Mouse (Mus musculus): ENCODE data around the gene U2surp.
"Not testable (repeated sequence)": the region's sequence is repeated elsewhere in the genome, so short reads cannot be mapped to it uniquely, and the experiment has no call there.

U2surp gene

GRCm38 (mm10) chr9:95539176-95539800, 27.5 kb upstream of the U2surp start:
- DNase-seq (ENCODE audit: low spot score in 2 of 2), result no peak

GRCm38 (mm10) chr9:95533817-95534216, 22.0 kb upstream of the U2surp start:
- DNase-seq (ENCODE audit: low spot score in 2 of 2), result no peak

- no peak for DNase-seq (ENCODE audit: low spot score in 2 of 2)
Observed at GRCm38 (mm10) chr9:95531144-95531543, 19.3 kb upstream of the U2surp start.

- DNase-seq (ENCODE audit: low spot score in 2 of 2), result no peak
Observed at GRCm38 (mm10) chr9:95527676-95528075, 15.9 kb upstream of the U2surp start.

GRCm38 (mm10) chr9:95525961-95526360, 14.2 kb upstream of the U2surp start:
- DNase-seq (ENCODE audit: low spot score in 2 of 2), result no peak

- DNase-seq (ENCODE audit: low spot score in 2 of 2), result no peak
Observed at GRCm38 (mm10) chr9:95525376-95525775, 13.6 kb upstream of the U2surp start.

- DNase-seq (ENCODE audit: low spot score in 2 of 2), result no peak
Observed at GRCm38 (mm10) chr9:95522561-95522960, 10.8 kb upstream of the U2surp start.

GRCm38 (mm10) chr9:95521566-95521965, 9.8 kb upstream of the U2surp start:
- DNase-seq (ENCODE audit: low spot score in 2 of 2), result no peak

- no peak for DNase-seq (ENCODE audit: low spot score in 2 of 2)
Observed at GRCm38 (mm10) chr9:95521031-95521430, 9.2 kb upstream of the U2surp start.

- no peak for DNase-seq (ENCODE audit: low spot score in 2 of 2)
Observed at GRCm38 (mm10) chr9:95520563-95520962, 8.8 kb upstream of the U2surp start.

GRCm38 (mm10) chr9:95514361-95514760, 2.6 kb upstream of the U2surp start:
- not testable (repeated sequence) for DNase-seq (ENCODE audit: low spot score in 2 of 2)

- no peak for DNase-seq (ENCODE audit: low spot score in 2 of 2)
Observed at GRCm38 (mm10) chr9:95513776-95514175, 2.0 kb upstream of the U2surp start.

GRCm38 (mm10) chr9:95512331-95513030, 685 bp upstream of the U2surp start:
- DNase-seq (ENCODE audit: low spot score in 2 of 2), result no peak

GRCm38 (mm10) chr9:95510693-95511404, 947 bp downstream of the U2surp start:
- DNase-seq (ENCODE audit: low spot score in 2 of 2), result no peak

GRCm38 (mm10) chr9:95505666-95506065, 6.1 kb downstream of the U2surp start:
- DNase-seq (ENCODE audit: low spot score in 2 of 2), result no peak

- DNase-seq (ENCODE audit: low spot score in 2 of 2), result no peak
Observed at GRCm38 (mm10) chr9:95499848-95500247, 11.9 kb downstream of the U2surp start.

GRCm38 (mm10) chr9:95495038-95495437, 16.8 kb downstream of the U2surp start:
- DNase-seq (ENCODE audit: low spot score in 2 of 2), result no peak

GRCm38 (mm10) chr9:95493393-95493792, 18.4 kb downstream of the U2surp start:
- no peak for DNase-seq (ENCODE audit: low spot score in 2 of 2)

GRCm38 (mm10) chr9:95490003-95490402, 21.8 kb downstream of the U2surp start:
- DNase-seq (ENCODE audit: low spot score in 2 of 2), result no peak

- DNase-seq (ENCODE audit: low spot score in 2 of 2), result no peak
Observed at GRCm38 (mm10) chr9:95488861-95489260, 22.9 kb downstream of the U2surp start.

- no peak for DNase-seq (ENCODE audit: low spot score in 2 of 2)
Observed at GRCm38 (mm10) chr9:95479981-95480380, 31.8 kb downstream of the U2surp start.

GRCm38 (mm10) chr9:95478443-95478842, 33.4 kb downstream of the U2surp start:
- no peak for DNase-seq (ENCODE audit: low spot score in 2 of 2)

- DNase-seq (ENCODE audit: low spot score in 2 of 2), result no peak
Observed at GRCm38 (mm10) chr9:95472926-95473325, 38.9 kb downstream of the U2surp start.

All from natural killer cell, adult 2 months (primary cell).